Comparison of ENCODE assay signal across 8 mouse cellular contexts in genomic region chr12:112958303-112958702, GRCm38 (mm10). TPM values are rescaled to one million over a fixed set of nuclear protein-coding genes. Genes with fewer than 3 reads are reported as not detected.
DNase-seq lines count a peak whose midpoint lies in the region; TF ChIP-seq lines count a peak whose summit lies in the region.

No protein-coding gene starts in this region.

- H3K27me3 ChIP-seq in heart, adult 2 months (ENCODE audit: control insufficient read depth, insufficient read depth, low read length), result no peaks in the 10 kb centered on the region

- intact Hi-C loops in heart, adult 2 months (cut with DNase I), result no loop called here

- TF ChIP-seq POLR2A in heart, adult 2 months (IDR thresholded peaks at IDR 0.05; ENCODE audit: insufficient read depth, low read depth, low read length), result no peak

- 32% methylated on average over 4 of the region's 4 CpGs for WGBS in heart, adult 2 months

- H3K79me2 ChIP-seq in heart, adult 2 months (replicated peaks; ENCODE audit: control insufficient read depth, insufficient read depth, low read length), result no peaks in the 10 kb centered on the region

- peaks cover 1% of the 10 kb centered on the region; the same call in 1 of the 2 replicates for H3K4me1 ChIP-seq in heart, adult 2 months (ENCODE audit: control insufficient read depth, insufficient read depth, low read length)

- no peak overlapping the region for H3K4me3 ChIP-seq in heart, adult 2 months

- H3K27ac ChIP-seq in heart, adult 2 months, result no peak overlapping the region

- H3K36me3 ChIP-seq in heart, adult 2 months (ENCODE audit: control insufficient read depth, insufficient read depth, low read length), result no peaks in the 10 kb centered on the region

- no peak overlapping the region for H3K9ac ChIP-seq in heart, adult 2 months (ENCODE audit: low read depth, low read length)

- peak; percentile 64 to 67 for DNase-seq in heart, adult 2 months
- DNase-seq in heart, adult 8-10 months (ENCODE audit: low spot score), result no peak
- DNase-seq in 3T3-L1 (ENCODE audit: low read depth, low spot score), result peak; percentile 75
- peak; percentile 57 for DNase-seq in T-cell, adult 2 months (ENCODE audit: low spot score)
- peak; percentile 62 for DNase-seq in gastrocnemius, postnatal 10 days
- DNase-seq in kidney, postnatal 4 days, result peak; percentile 76 to 84
- DNase-seq in retina, postnatal 1 day, result peak; percentile 73
- DNase-seq in cerebellum, adult 18-20 months, result no peak

- no peak for TF ChIP-seq EP300 in heart, adult 2 months (IDR thresholded peaks at IDR 0.05; ENCODE audit: insufficient read depth, low read depth, low read length)

- TF ChIP-seq CTCF in heart, adult 2 months (IDR thresholded peaks at IDR 0.05), result peak; percentile 64

RNA-seq across cellular contexts. Expression of gene Nudt14, which starts 16.4 kb away (rescaled TPM):
- 1 to 10 TPM; 5.7 to 8.6 TPM for total RNA-seq in heart, adult 2 months (2021)
- polyA plus RNA-seq in heart, adult 2 months (2012; rRNA removed), result 11.4 and 14.8 TPM in 2 replicates
- total RNA-seq in heart, adult 8-10 months (2022), result 10 to 100 TPM in 1 of 4 experiments, 1 to 10 TPM in 3; 7.0 to 11.7 (median 8.5) TPM
- 10 to 100 TPM; 17.3 to 17.5 TPM for total RNA-seq in gastrocnemius, postnatal 10 days (2021)

RNA-seq across cellular contexts. Expression of gene Btbd6, which starts 18.0 kb away (rescaled TPM):
- total RNA-seq in heart, adult 2 months (2021), result 10 to 100 TPM; 21.8 to 24.3 TPM
- polyA plus RNA-seq in heart, adult 2 months (2012; rRNA removed), result 26.7 and 27.4 TPM in 2 replicates
- 10 to 100 TPM; 21.6 to 29.6 (median 26.3) TPM for total RNA-seq in heart, adult 8-10 months (2022)
- 10 to 100 TPM; 10.4 to 12.7 TPM for total RNA-seq in gastrocnemius, postnatal 10 days (2021)

RNA-seq across cellular contexts. Expression of gene Jag2, which starts 28.7 kb away (rescaled TPM):
- total RNA-seq in heart, adult 2 months (2021), result 10 to 100 TPM; 25.4 to 27.4 TPM
- 34.4 and 35.5 TPM in 2 replicates for polyA plus RNA-seq in heart, adult 2 months (2012; rRNA removed)
- 10 to 100 TPM; 25.1 to 30.4 (median 29.8) TPM for total RNA-seq in heart, adult 8-10 months (2022)
- 10 to 100 TPM; 29.4 to 40.0 TPM for total RNA-seq in gastrocnemius, postnatal 10 days (2021)

RNA-seq across cellular contexts. Expression of gene Brf1, which starts 42.2 kb away (rescaled TPM):
- 10 to 100 TPM; 22.3 to 25.1 TPM for total RNA-seq in heart, adult 2 months (2021)
- polyA plus RNA-seq in heart, adult 2 months (2012; rRNA removed), result 22.4 and 29.3 TPM in 2 replicates
- total RNA-seq in heart, adult 8-10 months (2022), result 10 to 100 TPM; 22.9 to 28.1 (median 24.6) TPM
- total RNA-seq in gastrocnemius, postnatal 10 days (2021), result 10 to 100 TPM; 28.2 to 37.9 TPM

RNA-seq across cellular contexts. Expression of gene Pacs2, which starts 56.0 kb away (rescaled TPM):
- total RNA-seq in heart, adult 2 months (2021), result 10 to 100 TPM; 34.9 to 37.5 TPM
- 34.8 and 37.4 TPM in 2 replicates for polyA plus RNA-seq in heart, adult 2 months (2012; rRNA removed)
- 10 to 100 TPM; 30.4 to 38.2 (median 36.1) TPM for total RNA-seq in heart, adult 8-10 months (2022)
- 10 to 100 TPM; 51.8 to 54.4 TPM for total RNA-seq in gastrocnemius, postnatal 10 days (2021)

Comparison
In these comparisons a context has a peak if more than half of its experiments do, and no peak if none do; other contexts are left out.
1. DNase-seq: peak in heart, adult 2 months (2 of 2), 3T3-L1 (single experiment), T-cell, adult 2 months (single experiment), gastrocnemius, postnatal 10 days (single experiment), kidney, postnatal 4 days (2 of 2) and retina, postnatal 1 day (single experiment); none in heart, adult 8-10 months (single experiment) and cerebellum, adult 18-20 months (0 of 2).